Mouse (Mus musculus) left cerebral cortex, adult 9 months (tissue): ENCODE measurements at regions not wholly inside any gene's neighbourhood (a gene's known extent, or its start where the extent isn't known, plus 50 kb on each side); places are given as distances from the start of the nearest gene placed in this dataset.
"Not testable (repeated sequence)": the region's sequence is repeated elsewhere in the genome, so short reads cannot be mapped to it uniquely, and the experiment has no call there.

ENCODE experiments used
- DNase-seq, 2 experiments: peaks; one replicate each; pipeline ENCODE4 v3.0.0; 2022; ENCODE audit warnings: low spot score in 2 of 2

DNA sequence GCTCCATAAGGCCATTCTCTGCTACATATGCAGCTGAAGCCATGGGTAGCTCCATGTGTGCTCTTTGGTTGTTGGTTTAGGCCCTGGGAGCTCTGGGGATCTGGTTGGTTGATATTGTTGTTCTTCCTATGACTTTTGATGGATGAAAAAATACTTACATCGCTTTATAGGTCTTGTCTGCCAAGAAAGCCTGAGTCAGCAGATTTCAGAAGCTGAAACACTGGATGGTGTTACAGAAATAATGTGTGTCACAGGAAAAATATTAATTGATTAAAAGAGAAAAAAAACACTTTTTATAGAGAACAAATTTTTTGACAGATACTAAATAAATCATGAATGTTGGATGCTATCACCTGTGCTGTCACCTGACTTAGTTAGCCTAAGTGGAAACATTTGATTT lies 52.4 kb upstream of the Plxna2 start:
- no peak for DNase-seq

DNA sequence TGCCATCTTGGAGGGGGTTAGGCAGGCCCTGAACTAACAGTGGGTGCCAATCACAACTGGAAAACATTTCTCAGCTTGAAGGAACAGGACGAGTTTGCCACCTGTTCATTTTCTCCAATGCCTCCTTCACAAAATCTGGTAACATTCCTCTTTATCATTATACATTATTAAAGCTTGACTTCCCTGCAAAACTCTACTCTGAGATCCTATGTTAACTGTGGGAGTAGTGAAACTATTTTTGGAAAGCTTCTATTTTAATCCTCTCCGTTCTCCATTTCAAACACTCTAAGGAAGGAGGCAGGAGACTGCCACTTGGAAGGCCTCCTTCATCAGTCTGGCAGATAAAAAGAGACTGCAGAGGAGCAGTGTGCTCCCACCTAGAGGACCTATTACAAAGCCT lies 54.1 kb upstream of the Plxna2 start:
- peak; percentile 39 to 45 for DNase-seq

GRCm38 (mm10) chr1:194561098-194561497 lies 56.9 kb upstream of the Plxna2 start:
- no peak for DNase-seq

GRCm38 (mm10) chr1:194548661-194549060 lies 69.4 kb upstream of the Plxna2 start:
- DNase-seq: no peak

DNA sequence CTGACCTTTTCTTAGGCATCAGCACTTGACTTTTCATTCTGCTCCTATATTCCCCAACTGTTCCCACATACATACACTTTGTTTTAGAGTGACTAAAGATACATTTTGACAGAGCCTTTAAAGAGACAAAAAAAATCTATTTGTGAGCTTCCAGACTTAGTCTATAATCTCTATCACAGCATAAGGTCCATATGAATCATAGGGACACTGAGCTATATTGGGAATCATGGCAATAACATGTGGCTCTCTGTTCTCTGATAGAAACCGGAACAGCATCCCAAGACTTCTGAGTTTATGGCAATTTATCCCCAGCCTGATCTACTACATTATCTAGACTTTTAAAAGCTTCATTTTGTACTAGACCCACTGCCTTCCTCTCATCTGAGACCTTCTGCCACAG lies 69.8 kb upstream of the Plxna2 start:
- DNase-seq: no peak

- DNase-seq: no peak
These were observed 77.1 kb upstream of the Plxna2 start for GRCm38 (mm10) chr1:194540923-194541322.

DNA sequence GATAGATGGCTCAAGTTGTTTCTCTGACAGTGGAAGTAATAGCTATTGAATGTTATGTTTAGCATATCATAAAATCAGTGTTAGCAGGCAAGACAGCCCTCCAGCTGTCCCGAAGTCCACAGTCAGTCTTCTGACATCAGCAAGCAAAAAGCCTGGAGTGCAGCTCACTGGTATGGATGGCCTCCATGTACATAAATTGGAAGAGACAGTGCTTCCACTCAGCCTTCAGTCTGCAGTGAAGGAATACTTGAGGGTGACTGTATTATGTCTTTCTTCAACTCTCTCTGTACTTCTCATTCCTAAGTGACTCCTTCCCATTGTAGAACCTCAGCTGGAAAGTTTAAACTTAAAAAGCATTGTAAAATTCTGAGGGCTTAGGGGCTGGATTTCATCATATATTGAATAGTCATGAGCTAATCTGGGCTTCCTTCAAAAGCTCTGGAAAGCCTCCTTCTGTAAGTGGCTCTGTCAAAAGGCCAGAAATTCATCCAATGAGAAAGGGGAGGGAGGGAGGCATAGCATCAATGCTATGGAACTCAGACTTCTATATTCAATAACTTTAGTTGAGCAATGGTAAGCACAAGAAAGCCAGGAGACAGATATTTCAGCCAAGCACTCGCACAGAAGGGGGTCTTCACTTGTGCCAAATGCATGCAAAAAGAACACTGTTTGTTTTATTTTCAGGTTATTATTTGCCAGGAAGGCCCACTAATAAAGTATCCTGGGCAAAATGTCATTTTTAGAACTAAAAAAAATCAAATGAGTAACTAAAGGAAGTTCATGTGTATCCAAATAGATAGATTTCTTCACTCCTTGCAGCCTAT lies 90.5 kb upstream of the Plxna2 start:
- DNase-seq: no peak

- no peak for DNase-seq
These were observed 93.0 kb upstream of the Plxna2 start for GRCm38 (mm10) chr1:194524976-194525375.

- DNase-seq: no peak
These were observed 96.8 kb upstream of the Plxna2 start for GRCm38 (mm10) chr1:194521216-194521615.

- no peak for DNase-seq
These were observed 98.4 kb upstream of the Plxna2 start for GRCm38 (mm10) chr1:194519509-194520220.

DNA sequence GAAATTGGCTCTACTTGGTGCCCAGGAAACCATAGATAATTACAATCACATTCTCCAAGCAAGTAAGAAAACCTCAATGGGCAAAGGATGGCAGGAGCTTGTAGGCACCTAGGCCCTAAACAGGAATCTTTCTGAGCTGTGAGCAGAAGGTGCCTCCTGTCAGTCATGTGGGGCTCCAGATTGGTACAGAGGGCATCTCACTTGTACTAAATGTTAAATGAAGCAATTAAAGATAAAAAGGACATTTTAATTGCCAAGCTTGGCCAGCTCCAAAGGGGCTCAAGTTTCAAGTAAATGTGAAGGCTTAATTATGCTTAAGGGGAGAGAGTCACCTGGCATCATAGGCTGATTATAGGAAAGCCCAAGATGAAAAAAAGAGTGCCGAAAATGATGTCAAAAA lies 101.9 kb upstream of the Plxna2 start:
- no peak for DNase-seq

DNA sequence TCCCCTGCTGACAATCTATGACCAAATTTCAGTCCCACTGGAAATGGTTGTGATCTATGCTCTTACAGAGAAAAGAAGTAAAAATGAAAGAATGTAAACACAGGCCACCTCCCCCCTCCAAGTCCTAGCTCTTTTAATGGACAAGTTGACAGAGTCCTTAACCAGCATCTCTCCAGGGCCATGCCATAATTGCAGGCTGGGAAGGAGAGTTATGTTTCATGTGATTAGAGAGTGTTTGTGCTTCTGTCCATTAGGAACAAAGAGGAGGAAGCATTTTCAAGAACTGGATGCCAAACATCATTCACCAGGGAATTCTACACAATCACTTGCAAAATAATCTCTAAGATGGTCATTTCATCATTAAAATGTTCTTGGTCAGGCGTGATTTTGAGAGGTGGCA lies 109.7 kb upstream of the Plxna2 start:
- DNase-seq: no peak

GRCm38 (mm10) chr1:194505826-194506225 lies 112.2 kb upstream of the Plxna2 start:
- no peak for DNase-seq

DNA sequence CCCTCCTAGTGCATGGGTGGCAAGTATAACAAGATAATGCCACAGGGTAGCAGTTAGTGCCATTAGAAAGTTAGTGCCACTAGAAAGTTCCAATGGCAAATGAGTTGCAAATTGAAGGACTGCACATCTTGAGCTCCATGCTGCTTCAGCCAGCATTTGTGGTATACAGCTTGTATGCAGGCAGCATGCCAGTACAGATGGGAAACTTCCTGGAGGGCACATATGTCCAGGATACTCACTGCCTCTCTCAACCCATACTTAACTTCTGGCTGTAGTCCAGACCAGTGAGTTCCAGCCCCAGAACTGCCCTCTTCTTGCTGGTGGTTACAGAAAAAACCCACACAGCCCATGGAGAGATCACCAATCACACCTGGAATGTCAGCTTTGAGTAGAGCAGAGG lies 113.8 kb upstream of the Plxna2 start:
- no peak for DNase-seq

- DNase-seq: no peak
These were observed 114.5 kb upstream of the Plxna2 start for GRCm38 (mm10) chr1:194503517-194503916.

GRCm38 (mm10) chr1:194496424-194496823 lies 121.6 kb upstream of the Plxna2 start:
- DNase-seq: no peak

DNA sequence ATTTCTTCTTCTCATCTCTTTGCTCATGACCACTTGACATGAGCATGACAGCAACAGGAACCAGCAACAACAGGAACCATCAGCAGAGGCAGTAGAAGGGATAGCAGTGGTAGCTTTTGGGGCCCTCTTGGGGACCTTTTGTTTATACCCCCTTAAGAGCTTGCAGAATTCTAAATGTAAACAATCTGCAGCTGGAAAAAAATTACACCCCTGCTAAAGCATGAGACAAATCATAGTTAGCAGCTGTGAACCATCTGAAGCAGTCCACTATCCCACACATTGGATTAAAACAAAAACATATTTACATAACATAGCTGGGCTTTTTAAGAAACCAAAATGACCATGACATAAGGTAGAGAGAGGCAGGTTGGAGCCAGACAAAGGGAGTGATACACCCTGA lies 126.9 kb upstream of the Plxna2 start:
- DNase-seq: no peak

DNA sequence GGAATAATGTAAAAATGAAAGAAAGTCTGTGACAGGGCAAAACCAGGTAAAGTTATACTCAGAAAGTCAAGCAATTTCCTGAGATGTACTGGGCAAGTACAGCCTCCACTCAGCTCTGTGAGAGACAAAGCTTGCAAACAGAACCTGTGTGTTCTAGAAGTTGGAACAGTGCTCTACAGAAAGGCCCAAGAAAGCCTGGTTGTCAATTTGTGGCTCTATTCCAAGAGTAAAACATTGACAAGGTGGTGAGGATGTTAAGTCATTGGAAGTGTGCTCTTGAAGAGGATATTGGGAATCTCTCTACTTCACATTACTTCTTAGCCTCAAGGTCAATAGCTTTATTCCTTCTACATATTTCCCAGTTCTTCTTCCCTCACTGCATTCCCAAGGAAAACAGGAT lies 129.9 kb upstream of the Plxna2 start:
- DNase-seq: no peak

DNA sequence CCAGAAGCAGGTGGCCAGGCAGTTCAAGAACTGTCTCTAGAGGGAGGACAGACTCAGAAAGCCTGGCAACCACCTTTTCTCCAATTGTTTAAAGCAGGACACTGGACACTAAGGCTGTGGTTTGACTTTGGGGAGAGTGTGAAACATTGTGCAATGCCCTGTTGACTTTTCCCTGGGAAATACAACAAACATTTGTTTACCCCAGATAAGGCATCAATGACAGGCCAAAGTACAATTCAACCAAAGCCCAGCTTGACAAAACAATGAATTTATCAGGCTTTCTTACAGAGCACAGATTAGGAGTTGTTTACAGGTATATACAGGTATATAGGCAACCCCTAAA lies 135.3 kb upstream of the Plxna2 start:
- no peak for DNase-seq

- DNase-seq: no peak
These were observed 135.9 kb upstream of the Plxna2 start for GRCm38 (mm10) chr1:194482001-194482716.

DNA sequence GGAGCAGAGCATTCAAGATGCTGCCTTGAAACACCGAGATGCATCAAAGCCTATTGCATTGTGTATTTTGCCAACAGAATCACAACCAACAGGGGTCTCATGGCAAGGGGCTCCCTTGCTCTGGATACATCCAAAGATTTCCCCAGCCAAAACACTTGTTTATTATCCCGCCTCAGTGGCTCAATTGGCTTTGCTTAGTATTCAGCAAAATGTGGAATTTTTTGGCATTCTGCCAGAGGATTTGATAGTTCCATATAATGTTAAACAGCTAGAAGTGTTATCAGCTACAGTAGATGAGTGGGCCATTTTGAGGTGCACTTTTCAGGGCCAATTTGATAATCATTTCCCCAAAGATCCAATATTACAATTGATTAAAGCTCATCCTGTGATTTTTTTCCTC lies 146.7 kb upstream of the Plxna2 start:
- DNase-seq: not testable (repeated sequence)

- DNase-seq: peak in 1 of 2 experiments; percentile 5
These were observed 165.5 kb upstream of the Plxna2 start for GRCm38 (mm10) chr1:194452480-194452879.

DNA sequence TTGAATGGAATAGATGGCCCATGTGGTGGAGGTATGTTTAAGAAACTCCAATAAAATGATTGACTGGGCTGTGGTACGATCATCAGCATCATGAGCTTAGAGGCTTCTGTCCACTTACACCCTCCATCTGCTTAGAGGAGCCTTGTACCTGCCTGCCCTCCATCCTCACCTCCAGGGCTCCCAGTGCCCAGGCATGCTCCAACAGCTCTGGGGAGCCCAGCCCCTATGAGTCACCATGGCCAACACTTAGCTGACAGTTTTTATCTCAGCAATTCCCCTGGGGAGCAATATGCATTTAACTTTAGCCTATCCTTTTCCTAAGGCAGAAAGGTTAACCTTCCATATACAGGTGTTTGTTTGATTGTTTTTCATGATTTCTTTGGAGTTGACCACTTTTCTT lies 174.3 kb upstream of the Plxna2 start:
- no peak for DNase-seq
